Mouse (Mus musculus) erythroblast, embryonic 14.5 days (primary cell): ENCODE results near the gene Fbxw25. TPM values are rescaled to one million over a fixed set of nuclear protein-coding genes. Genes with fewer than 3 reads are reported as not detected.
"Not testable (repeated sequence)": the region's sequence is repeated elsewhere in the genome, so short reads cannot be mapped to it uniquely, and the experiment has no call there.

ENCODE experiments used
- H3K27me3 ChIP-seq: 2 replicates; pipeline ENCODE4 v1.6.1; 2012; ENCODE audit warnings: inconsistent platforms; ENCODE audit not compliant: control insufficient read depth
- H3K36me3 ChIP-seq: 2 replicates; pipeline ENCODE4 v1.6.1; 2012; ENCODE audit warnings: mild to moderate bottlenecking, inconsistent platforms; ENCODE audit not compliant: control insufficient read depth
- H3K4me1 ChIP-seq: 2 replicates; pipeline ENCODE4 v1.6.1; 2012; ENCODE audit warnings: inconsistent platforms; ENCODE audit not compliant: control insufficient read depth
- H3K4me3 ChIP-seq: replicated peaks from 2 replicates; pipeline ENCODE3; 2012; ENCODE audit warnings: moderate library complexity, mild to moderate bottlenecking, inconsistent platforms
- H3K9me3 ChIP-seq: 2 replicates; pipeline ENCODE4 v1.6.1; 2012; ENCODE audit warnings: low read length, inconsistent platforms, mixed read lengths; ENCODE audit not compliant: control insufficient read depth
- GATA1 ChIP-seq: IDR thresholded peaks from 2 replicates; pipeline ENCODE4 v1.6.1; 2012; ENCODE audit warnings: low read length, inconsistent platforms, mixed read lengths
- TAL1 ChIP-seq: IDR thresholded peaks from 3 replicates; pipeline ENCODE4 v1.6.1; 2012; ENCODE audit warnings: low read length, inconsistent platforms, mixed read lengths
- polyA plus RNA-seq: library from polyadenylated mRNA; stranded (reverse); fragments of >175 nt; gene quantifications from 2 replicates; pipeline ENCODE4 v1.2.3, GENCODE M21; 2012

Fbxw25 gene
- polyA plus RNA-seq, result not detected in 2 replicates

DNA sequence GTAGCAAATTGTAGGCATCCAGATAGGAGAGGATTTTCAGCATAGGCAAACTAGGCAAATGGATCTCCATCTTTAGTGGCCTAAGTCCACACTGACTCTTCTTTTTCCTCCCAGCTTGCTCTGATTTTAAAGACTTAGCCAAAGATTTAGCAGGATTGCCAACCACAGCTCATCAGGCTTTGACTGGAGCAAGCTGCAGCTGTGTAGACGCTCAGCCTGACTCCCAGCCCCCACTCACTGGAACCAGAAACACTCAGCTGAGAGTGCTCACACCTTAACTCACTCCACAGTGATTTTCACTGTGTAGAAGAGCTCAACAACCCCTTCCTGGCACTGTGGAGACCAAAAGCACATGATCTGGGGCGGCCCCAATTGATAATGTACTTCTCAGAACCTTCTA is at the start of gene Fbxw25:
Fbxw25 (minus strand) TSS at position 101 of the 400 bp plus-strand sequence.
- H3K27me3 ChIP-seq, H3K4me1 ChIP-seq, H3K9me3 ChIP-seq, H3K4me3 ChIP-seq, H3K36me3 ChIP-seq: not testable (repeated sequence)

DNA sequence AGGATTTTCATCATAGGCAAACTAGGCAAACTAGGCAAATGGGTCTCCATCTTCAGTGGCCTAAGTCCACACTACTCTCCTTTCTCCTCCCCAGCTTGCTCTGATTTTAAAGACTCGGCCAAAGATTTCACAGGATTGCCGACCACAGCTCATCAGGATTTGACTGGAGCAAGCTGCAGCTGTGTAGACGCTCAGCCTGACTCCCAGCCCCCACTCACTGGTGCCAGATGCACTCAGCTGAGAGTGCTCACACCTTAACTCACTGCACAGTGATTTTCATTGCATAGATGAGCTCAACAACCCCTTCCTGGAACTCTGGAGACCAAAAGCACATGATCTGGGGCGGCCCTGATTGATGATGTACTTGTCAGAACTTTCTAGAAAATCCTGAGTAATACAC is 38.1 kb upstream of the Fbxw25 start, which contains the start of gene Fbxw18:
Fbxw18 (minus strand) TSS at position 101 of the 400 bp plus-strand sequence.
- not testable (repeated sequence) for H3K36me3 ChIP-seq, H3K9me3 ChIP-seq, H3K4me3 ChIP-seq, H3K4me1 ChIP-seq, H3K27me3 ChIP-seq

DNA sequence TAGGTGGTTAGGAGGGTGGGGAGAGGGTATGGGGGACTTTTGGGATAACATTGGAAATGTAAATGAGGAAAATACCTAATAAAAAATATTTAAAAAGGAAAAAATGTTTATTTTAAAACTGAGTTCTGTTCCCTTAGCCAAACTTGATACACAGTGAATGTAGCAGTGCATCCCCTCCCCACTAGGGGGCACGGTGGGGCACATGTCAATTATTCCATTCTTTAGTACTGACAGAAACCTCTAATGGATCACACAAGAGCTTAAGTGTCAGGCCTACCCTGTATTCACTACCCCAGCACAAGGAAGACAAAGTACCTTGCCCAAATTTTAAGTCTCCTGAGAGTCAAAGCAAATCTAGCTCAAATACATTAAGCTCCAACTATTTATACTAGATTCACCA is 20.8 kb upstream of the Fbxw25 start:
- no peaks in the 10 kb centered on the region for H3K36me3 ChIP-seq
- no peaks in the 10 kb centered on the region for H3K27me3 ChIP-seq
- no peaks in the 10 kb centered on the region for H3K4me1 ChIP-seq
- no peaks in the 10 kb centered on the region for H3K9me3 ChIP-seq
- no peak for TF ChIP-seq GATA1
- no peak for TF ChIP-seq TAL1
- no peak overlapping the region for H3K4me3 ChIP-seq

DNA sequence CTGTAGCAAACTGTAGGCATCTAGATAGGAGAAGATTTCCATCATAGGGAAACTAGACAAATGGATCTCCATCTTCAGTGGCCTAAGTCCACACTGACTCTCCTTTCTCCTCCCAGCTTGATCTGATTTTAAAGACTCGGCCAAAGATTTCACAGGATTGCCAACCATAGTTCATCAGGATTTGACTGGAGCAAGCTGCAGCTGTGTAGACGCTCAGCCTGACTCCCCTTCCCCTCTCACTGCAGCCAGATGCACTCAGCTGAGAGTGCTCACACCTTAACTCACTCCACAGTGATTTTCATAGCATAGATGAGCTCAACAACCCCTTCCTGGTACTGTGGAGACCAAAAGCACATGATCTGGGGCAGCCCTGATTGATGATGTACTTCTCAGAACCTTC is 38.5 kb downstream of the Fbxw25 start, which contains the start of gene Fbxw24:
Fbxw24 (minus strand) TSS at position 101 of the 400 bp plus-strand sequence.
- H3K4me3 ChIP-seq, H3K9me3 ChIP-seq, H3K36me3 ChIP-seq, H3K27me3 ChIP-seq, H3K4me1 ChIP-seq: not testable (repeated sequence)

DNA sequence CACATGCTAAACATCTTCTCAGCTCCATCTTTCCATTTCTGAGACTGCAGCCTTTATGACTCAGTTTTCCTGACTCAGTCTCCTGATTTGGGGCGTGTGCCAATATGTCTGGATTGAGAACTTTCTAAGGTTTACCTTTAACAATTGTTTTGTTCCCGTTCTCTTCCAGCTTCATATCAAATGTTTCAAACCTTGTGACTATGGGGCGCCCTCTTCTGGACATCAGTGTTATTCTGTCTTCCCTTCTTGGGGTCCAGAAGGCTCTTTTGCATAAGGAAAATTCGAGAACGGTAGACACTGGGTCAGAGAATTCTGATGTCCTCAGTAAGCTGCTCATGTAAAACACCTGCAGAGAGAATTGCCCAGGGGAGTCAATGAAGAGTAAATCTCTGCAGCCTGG is 57.6 kb downstream of the Fbxw25 start:
- not testable (repeated sequence) for H3K4me1 ChIP-seq, H3K27me3 ChIP-seq, H3K36me3 ChIP-seq, H3K4me3 ChIP-seq, H3K9me3 ChIP-seq

DNA sequence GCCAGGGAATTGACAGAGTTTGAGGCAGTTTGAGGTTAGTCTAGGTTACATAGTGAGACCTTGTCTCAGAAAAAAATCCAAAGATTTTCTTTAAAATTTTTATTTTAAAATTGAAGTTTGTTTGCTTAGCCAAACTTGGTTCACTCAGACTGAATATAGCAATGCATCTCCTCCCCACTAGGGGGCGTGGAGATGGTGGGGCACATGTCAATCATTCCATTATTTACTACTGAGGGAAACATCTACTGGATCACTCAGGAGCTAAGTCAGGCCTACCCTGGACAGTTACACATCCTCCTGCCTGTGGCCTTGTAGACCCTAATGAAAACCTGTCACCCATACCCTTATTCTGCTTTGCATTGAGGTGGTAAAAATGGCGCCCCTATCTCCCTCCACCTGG is 62.3 kb downstream of the Fbxw25 start:
- H3K9me3 ChIP-seq, result peaks cover 10% of the 10 kb centered on the region
- not testable (repeated sequence) for H3K27me3 ChIP-seq, H3K36me3 ChIP-seq, H3K4me1 ChIP-seq, H3K4me3 ChIP-seq

DNA sequence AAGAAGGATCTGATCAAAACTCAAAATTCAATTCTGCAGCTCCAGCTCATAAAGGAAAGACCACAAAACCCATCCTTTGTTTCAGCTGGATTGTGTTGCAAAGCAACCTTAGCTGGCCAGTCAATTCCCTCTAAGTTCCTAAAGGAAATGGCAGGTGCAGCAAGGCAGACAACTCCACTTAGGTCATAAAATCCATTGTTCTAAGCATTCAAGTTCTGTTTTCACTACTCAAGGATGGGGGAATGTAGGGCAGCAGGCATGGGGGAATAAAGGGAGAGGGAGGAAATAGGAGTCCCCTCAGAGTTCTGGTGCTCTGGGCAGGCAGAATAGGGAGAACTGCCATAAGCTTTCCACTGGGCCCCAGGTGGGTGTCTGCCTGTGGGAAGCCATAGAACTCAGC is 67.2 kb downstream of the Fbxw25 start:
- no peak overlapping the region for H3K4me3 ChIP-seq
- H3K9me3 ChIP-seq, result peaks cover 13% of the 10 kb centered on the region
- H3K27me3 ChIP-seq, result no peaks in the 10 kb centered on the region
- no peaks in the 10 kb centered on the region for H3K36me3 ChIP-seq
- no peak for TF ChIP-seq TAL1
- H3K4me1 ChIP-seq, result no peaks in the 10 kb centered on the region

Other genes with a start within 250 kb of the Fbxw25 start
- not detected in 2 replicates for gene Fbxw16, start 215.5 kb downstream of the Fbxw25 start, polyA plus RNA-seq
- 0.03 TPM in 1 of 2 replicates, not detected in the other for gene Fbxw19, start 168.8 kb downstream of the Fbxw25 start, polyA plus RNA-seq
- not detected in 2 replicates for gene Fbxw15, start 96.4 kb downstream of the Fbxw25 start, polyA plus RNA-seq
- gene Fbxw24, start 38.6 kb downstream of the Fbxw25 start, polyA plus RNA-seq, result not detected in 2 replicates
- not detected in 2 replicates for gene Fbxw18, start 38.0 kb upstream of the Fbxw25 start, polyA plus RNA-seq
- gene Fbxw26, start 81.4 kb upstream of the Fbxw25 start, polyA plus RNA-seq, result not detected in 2 replicates
- not detected in 2 replicates for gene Fbxw27, start 126.0 kb upstream of the Fbxw25 start, polyA plus RNA-seq
- not detected in 2 replicates for gene Spink8, start 147.6 kb upstream of the Fbxw25 start, polyA plus RNA-seq
- 0.89 and 1.2 TPM in 2 replicates for gene Nme6, start 168.1 kb upstream of the Fbxw25 start, polyA plus RNA-seq
- gene Camp, start 185.0 kb upstream of the Fbxw25 start, polyA plus RNA-seq, result 0.32 and 0.76 TPM in 2 replicates
- 1.5 and 1.6 TPM in 2 replicates for gene Cdc25a, start 210.9 kb upstream of the Fbxw25 start, polyA plus RNA-seq